Mouse (Mus musculus) E14TG2a.4 (cell line): Measurements from ENCODE around the gene Wnt5b.

ENCODE experiments used
- CTCF ChIP-seq: conservative IDR thresholded peaks from 2 replicates; pipeline ENCODE4 v1.5.1; 2014; ENCODE audit warnings: low read length
- NANOG ChIP-seq: IDR thresholded peaks from 2 replicates; pipeline ENCODE4 v1.6.1; 2014; ENCODE audit warnings: borderline replicate concordance, low read length, mixed read lengths
- POU5F1 ChIP-seq: IDR thresholded peaks from 2 replicates; pipeline ENCODE4 v1.6.1; 2014; ENCODE audit warnings: low read length, borderline replicate concordance

- no peak for TF ChIP-seq CTCF
- TF ChIP-seq NANOG = no peak
- no peak for TF ChIP-seq POU5F1
These were observed 44.1 kb downstream of the Wnt5b start for GRCm38 (mm10) chr6:119500086-119500485.
